Mouse (Mus musculus): ENCODE measurements around the gene Mapk1. TPM values are rescaled to one million over a fixed set of nuclear protein-coding genes. Genes with fewer than 3 reads are reported as not detected.

Gene Mapk1
- polyA plus RNA-seq, 2 experiments: 126 to 186 TPM

GRCm38 (mm10) chr16:17082121-17082792 is 99.1 kb downstream of the Mapk1 start:
- no peak for TF ChIP-seq POLR2A (IDR thresholded peaks at IDR 0.05; ENCODE audit: borderline replicate concordance, extremely low read depth, insufficient read depth, insufficient read length)
- H3K4me3 ChIP-seq (replicated peaks; ENCODE audit: low read length): no peak overlapping the region
- peaks cover 71% of the 10 kb centered on the region for H3K36me3 ChIP-seq (ENCODE audit: control insufficient read depth, insufficient read depth, low read length)
- ATAC-seq (ENCODE audit: low FRiP score, low read depth) (no peak), DNase-seq (ENCODE audit: low spot score) (no peak)
- H3K27ac ChIP-seq (replicated peaks; ENCODE audit: low read depth, low read length): no peak overlapping the region
- no peaks in the 10 kb centered on the region for H3K27me3 ChIP-seq (ENCODE audit: control insufficient read depth, insufficient read depth, low read length)
- WGBS: 86% methylated on average over 6 of the region's 6 CpGs
- H3K4me1 ChIP-seq (ENCODE audit: control insufficient read depth, insufficient read depth, low read length): no peaks in the 10 kb centered on the region
- H3K9ac ChIP-seq (ENCODE audit: low read depth, low read length, severe bottlenecking): no peak overlapping the region
- H3K9me3 ChIP-seq (ENCODE audit: control insufficient read depth, low read length): no peaks in the 10 kb centered on the region
- no peak overlapping the region for H3K4me2 ChIP-seq (replicated peaks; ENCODE audit: low read depth, low read length, severe bottlenecking)

- no peak for TF ChIP-seq POLR2A (IDR thresholded peaks at IDR 0.05; ENCODE audit: borderline replicate concordance, extremely low read depth, insufficient read depth, insufficient read length)
- 91% methylated on average over 4 of the region's 4 CpGs for WGBS
- no peak for DNase-seq (ENCODE audit: low spot score)
- peaks cover 83% of the 10 kb centered on the region for H3K36me3 ChIP-seq (ENCODE audit: control insufficient read depth, insufficient read depth, low read length)
- no peak overlapping the region for H3K4me3 ChIP-seq (replicated peaks; ENCODE audit: low read length)
- no peak overlapping the region for H3K27ac ChIP-seq (replicated peaks; ENCODE audit: low read depth, low read length)
- H3K4me1 ChIP-seq (ENCODE audit: control insufficient read depth, insufficient read depth, low read length): no peaks in the 10 kb centered on the region
- ATAC-seq (ENCODE audit: low FRiP score, low read depth): no peak
- no peak overlapping the region for H3K9ac ChIP-seq (ENCODE audit: low read depth, low read length, severe bottlenecking)
- no peak overlapping the region for H3K4me2 ChIP-seq (replicated peaks; ENCODE audit: low read depth, low read length, severe bottlenecking)
- H3K27me3 ChIP-seq (ENCODE audit: control insufficient read depth, insufficient read depth, low read length): no peaks in the 10 kb centered on the region
- no peaks in the 10 kb centered on the region for H3K9me3 ChIP-seq (ENCODE audit: control insufficient read depth, low read length)
These were observed 102.5 kb downstream of the Mapk1 start for GRCm38 (mm10) chr16:17085636-17086035.

DNA sequence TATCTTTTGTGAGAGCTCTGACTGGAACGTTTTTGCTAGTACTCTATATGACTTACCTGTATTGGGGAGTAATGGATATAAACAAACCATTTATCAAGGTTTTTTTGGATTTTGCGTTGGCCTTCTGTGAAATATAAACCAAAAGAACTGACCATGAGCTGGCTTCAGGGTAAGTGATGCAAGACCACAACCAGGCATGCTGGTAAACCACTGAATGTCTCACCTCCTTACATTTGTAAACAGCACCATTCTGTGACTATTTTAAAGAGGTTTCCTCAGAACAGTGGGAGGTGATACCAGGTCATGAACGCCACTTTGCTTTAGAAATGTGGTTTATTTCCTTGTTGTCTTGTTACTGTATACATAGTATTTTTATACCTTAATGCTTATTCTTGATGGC is 103.1 kb downstream of the Mapk1 start:
- Histone ChIP-seq H3K4me1 (ENCODE audit: control insufficient read depth, insufficient read depth, low read length) (no peaks in the 10 kb centered on the region), H3K9me3 (ENCODE audit: control insufficient read depth, low read length) (no peaks in the 10 kb centered on the region), H3K4me3 (replicated peaks; ENCODE audit: low read length) (no peak overlapping the region), H3K9ac (ENCODE audit: low read depth, low read length, severe bottlenecking) (no peak overlapping the region), H3K27me3 (ENCODE audit: control insufficient read depth, insufficient read depth, low read length) (no peaks in the 10 kb centered on the region), H3K27ac (replicated peaks; ENCODE audit: low read depth, low read length) (no peak overlapping the region), H3K36me3 (ENCODE audit: control insufficient read depth, insufficient read depth, low read length) (peaks cover 89% of the 10 kb centered on the region), H3K4me2 (replicated peaks; ENCODE audit: low read depth, low read length, severe bottlenecking) (no peak overlapping the region)
- ATAC-seq (ENCODE audit: low FRiP score, low read depth) (no peak), DNase-seq (ENCODE audit: low spot score) (no peak)
- WGBS: 88% methylated on average over 3 of the region's 3 CpGs
- no peak for TF ChIP-seq POLR2A (IDR thresholded peaks at IDR 0.05; ENCODE audit: borderline replicate concordance, extremely low read depth, insufficient read depth, insufficient read length)

- ATAC-seq (ENCODE audit: low FRiP score, low read depth) (no peak), DNase-seq (ENCODE audit: low spot score) (no peak)
- Histone ChIP-seq H3K4me1 (ENCODE audit: control insufficient read depth, insufficient read depth, low read length) (no peaks in the 10 kb centered on the region), H3K27ac (replicated peaks; ENCODE audit: low read depth, low read length) (no peak overlapping the region), H3K4me3 (replicated peaks; ENCODE audit: low read length) (no peak overlapping the region), H3K36me3 (ENCODE audit: control insufficient read depth, insufficient read depth, low read length) (peaks cover 94% of the 10 kb centered on the region), H3K27me3 (ENCODE audit: control insufficient read depth, insufficient read depth, low read length) (no peaks in the 10 kb centered on the region), H3K9ac (ENCODE audit: low read depth, low read length, severe bottlenecking) (no peak overlapping the region), H3K9me3 (ENCODE audit: control insufficient read depth, low read length) (no peaks in the 10 kb centered on the region), H3K4me2 (replicated peaks; ENCODE audit: low read depth, low read length, severe bottlenecking) (no peak overlapping the region)
- 80% methylated on average over 13 of the region's 13 CpGs for WGBS
- no peak for TF ChIP-seq POLR2A (IDR thresholded peaks at IDR 0.05; ENCODE audit: borderline replicate concordance, extremely low read depth, insufficient read depth, insufficient read length)
These were observed 103.5 kb downstream of the Mapk1 start for GRCm38 (mm10) chr16:17086669-17087193.

- no peaks in the 10 kb centered on the region for H3K4me1 ChIP-seq (ENCODE audit: control insufficient read depth, insufficient read depth, low read length)
- DNase-seq (ENCODE audit: low spot score) (no peak), ATAC-seq (ENCODE audit: low FRiP score, low read depth) (no peak)
- no peak overlapping the region for H3K27ac ChIP-seq (replicated peaks; ENCODE audit: low read depth, low read length)
- H3K9me3 ChIP-seq (ENCODE audit: control insufficient read depth, low read length): no peaks in the 10 kb centered on the region
- 76% methylated on average over 3 of the region's 3 CpGs for WGBS
- peaks cover 99% of the 10 kb centered on the region for H3K36me3 ChIP-seq (ENCODE audit: control insufficient read depth, insufficient read depth, low read length)
- H3K27me3 ChIP-seq (ENCODE audit: control insufficient read depth, insufficient read depth, low read length): no peaks in the 10 kb centered on the region
- no peak overlapping the region for H3K4me2 ChIP-seq (replicated peaks; ENCODE audit: low read depth, low read length, severe bottlenecking)
- TF ChIP-seq POLR2A (IDR thresholded peaks at IDR 0.05; ENCODE audit: borderline replicate concordance, extremely low read depth, insufficient read depth, insufficient read length): no peak
- H3K9ac ChIP-seq (ENCODE audit: low read depth, low read length, severe bottlenecking): no peak overlapping the region
- H3K4me3 ChIP-seq (replicated peaks; ENCODE audit: low read length): no peak overlapping the region
These were observed 105.2 kb downstream of the Mapk1 start for GRCm38 (mm10) chr16:17088346-17088745.
